Mouse (Mus musculus): ENCODE results near the gene Pex26.

The Pex26 gene

GRCm38 (mm10) chr6:121183414-121184173 is at the start of gene Pex26:
Pex26 (plus strand) TSS chr6:121183667.
- peak; percentile 84 for DNase-seq (ENCODE audit: low read depth, low spot score)

GRCm38 (mm10) chr6:121134249-121134648 is 49.2 kb upstream of the Pex26 start:
- no peak for DNase-seq (ENCODE audit: low read depth, low spot score)

GRCm38 (mm10) chr6:121134884-121135283 is 48.6 kb upstream of the Pex26 start:
- no peak for DNase-seq (ENCODE audit: low read depth, low spot score)

GRCm38 (mm10) chr6:121137222-121137621 is 46.2 kb upstream of the Pex26 start:
- no peak for DNase-seq (ENCODE audit: low read depth, low spot score)

GRCm38 (mm10) chr6:121138338-121139040 is 45.0 kb upstream of the Pex26 start:
- no peak for DNase-seq (ENCODE audit: low read depth, low spot score)

GRCm38 (mm10) chr6:121139271-121139670 is 44.2 kb upstream of the Pex26 start:
- DNase-seq (ENCODE audit: low read depth, low spot score): no peak

- no peak for DNase-seq (ENCODE audit: low read depth, low spot score)
Observed at GRCm38 (mm10) chr6:121142298-121142697, 41.2 kb upstream of the Pex26 start.

- DNase-seq (ENCODE audit: low read depth, low spot score): no peak
Observed at GRCm38 (mm10) chr6:121143439-121143838, 40.0 kb upstream of the Pex26 start.

- DNase-seq (ENCODE audit: low read depth, low spot score): no peak
Observed at GRCm38 (mm10) chr6:121144066-121144465, 39.4 kb upstream of the Pex26 start.

GRCm38 (mm10) chr6:121145010-121145604 is 38.4 kb upstream of the Pex26 start:
- DNase-seq (ENCODE audit: low read depth, low spot score): no peak

- DNase-seq (ENCODE audit: low read depth, low spot score): no peak
Observed at GRCm38 (mm10) chr6:121145906-121146305, 37.6 kb upstream of the Pex26 start.

GRCm38 (mm10) chr6:121146798-121147197 is 36.7 kb upstream of the Pex26 start:
- DNase-seq (ENCODE audit: low read depth, low spot score): no peak

GRCm38 (mm10) chr6:121148360-121148759 is 35.1 kb upstream of the Pex26 start:
- no peak for DNase-seq (ENCODE audit: low read depth, low spot score)

- DNase-seq (ENCODE audit: low read depth, low spot score): no peak
Observed at GRCm38 (mm10) chr6:121149420-121149819, 34.0 kb upstream of the Pex26 start.

GRCm38 (mm10) chr6:121150126-121150525 is 33.3 kb upstream of the Pex26 start:
- no peak for DNase-seq (ENCODE audit: low read depth, low spot score)

GRCm38 (mm10) chr6:121151732-121152131 is 31.7 kb upstream of the Pex26 start:
- DNase-seq (ENCODE audit: low read depth, low spot score): no peak

GRCm38 (mm10) chr6:121153177-121153576 is 30.3 kb upstream of the Pex26 start:
- no peak for DNase-seq (ENCODE audit: low read depth, low spot score)

- DNase-seq (ENCODE audit: low read depth, low spot score): no peak
Observed at GRCm38 (mm10) chr6:121154451-121155300, 28.8 kb upstream of the Pex26 start.

GRCm38 (mm10) chr6:121156030-121156429 is 27.4 kb upstream of the Pex26 start:
- no peak for DNase-seq (ENCODE audit: low read depth, low spot score)

GRCm38 (mm10) chr6:121159616-121160015 is 23.9 kb upstream of the Pex26 start:
- no peak for DNase-seq (ENCODE audit: low read depth, low spot score)

GRCm38 (mm10) chr6:121160126-121160525 is 23.3 kb upstream of the Pex26 start:
- no peak for DNase-seq (ENCODE audit: low read depth, low spot score)

- no peak for DNase-seq (ENCODE audit: low read depth, low spot score)
Observed at GRCm38 (mm10) chr6:121162616-121163015, 20.9 kb upstream of the Pex26 start.

Data from c-Kit-negative CD71-positive TER-119-positive erythroid progenitor cells, embryonic 14.5 days (primary cell).